Mouse (Mus musculus): ENCODE results near the gene Zfp592.

DNA sequence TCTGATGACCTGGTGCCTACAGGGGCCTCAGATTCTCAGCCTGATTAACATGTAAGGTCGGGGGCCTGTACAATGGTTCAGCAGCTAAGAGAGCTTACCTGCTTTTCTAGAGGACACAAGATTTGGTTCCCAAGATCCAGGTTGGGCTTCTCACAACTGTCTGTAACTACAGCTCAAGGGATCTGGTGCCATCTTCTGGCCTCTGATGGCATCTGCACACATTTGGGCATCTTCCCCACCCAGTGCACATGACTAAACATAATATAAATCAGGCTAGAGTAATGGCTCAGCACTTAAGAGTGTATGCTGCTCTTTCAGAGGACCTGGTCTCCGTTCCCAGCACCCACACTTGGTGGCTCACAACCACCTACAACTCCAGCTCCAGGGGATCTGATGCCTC lies 67.4 kb downstream of the Zfp592 start:
- TF ChIP-seq GATA1 (IDR thresholded peaks at IDR 0.05; ENCODE audit: low read length), result no peak
- TF ChIP-seq TAL1 (IDR thresholded peaks at IDR 0.05; ENCODE audit: low read length), result no peak
